In the genomic region with DNA sequence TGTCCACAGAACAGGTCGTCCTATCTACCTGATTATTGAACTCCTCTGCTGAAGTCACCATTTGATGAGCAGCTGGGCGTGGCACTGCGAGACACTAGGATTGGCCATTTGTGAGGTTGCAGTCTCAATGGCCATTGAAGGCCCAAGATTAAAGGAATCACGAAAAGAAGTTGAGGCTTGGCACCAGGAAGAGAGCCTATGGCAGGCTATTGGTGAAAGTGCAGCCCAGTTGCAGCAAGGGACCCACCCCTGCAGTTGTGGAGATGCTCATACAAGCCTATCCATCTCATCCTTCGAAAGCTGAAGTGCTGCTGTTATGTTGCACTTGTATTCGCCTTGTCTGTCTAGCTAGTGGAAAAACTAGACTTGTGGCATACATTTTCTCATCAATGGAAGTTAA, we compare ENCODE assay signal across 19 mouse cellular contexts.
"Had no signal": no experiment of that assay in that cellular context is flagged by ENCODE, and none has a peak within 500 bp of the region (broad histone marks: within the 10 kb centered on the region; RNA-seq: fewer than 3 reads in every experiment).

No protein-coding gene starts in this region.

- ATAC-seq: lung, postnatal 0 days; midbrain, embryonic 13.5 days had no signal

- DNase-seq: lung, adult 2 months; lung, postnatal 14 days; lung, postnatal 36 days; retina, postnatal 1 day; right cerebral cortex, adult 18-20 months; right cerebral cortex, postnatal 25 days; right cerebral cortex, postnatal 4 days; spleen, adult 18-20 months; thymus, adult 2 months; thymus, postnatal 25 days; thymus, postnatal 4 days had no signal

- H3K36me3 ChIP-seq: lung, embryonic 15.5 days; midbrain, embryonic 10.5 days; midbrain, embryonic 13.5 days; neural tube, embryonic 13.5 days; neural tube, embryonic 15.5 days had no signal

- H3K9ac ChIP-seq: liver, embryonic 14.5 days; lung, embryonic 15.5 days; midbrain, embryonic 13.5 days; neural tube, embryonic 13.5 days; neural tube, embryonic 15.5 days had no signal

- H3K4me2 ChIP-seq: lung, embryonic 15.5 days; midbrain, embryonic 13.5 days; neural tube, embryonic 13.5 days; neural tube, embryonic 15.5 days had no signal

- H3K4me3 ChIP-seq: lung, embryonic 15.5 days; midbrain, embryonic 10.5 days; midbrain, embryonic 13.5 days; myocyte; neural tube, embryonic 13.5 days; neural tube, embryonic 15.5 days had no signal

- H3K27me3 ChIP-seq: lung, embryonic 15.5 days; midbrain, embryonic 13.5 days; neural tube, embryonic 13.5 days; neural tube, embryonic 15.5 days had no signal

- H3K27ac ChIP-seq: liver, embryonic 14.5 days; lung, embryonic 15.5 days; midbrain, embryonic 10.5 days; midbrain, embryonic 13.5 days; neural tube, embryonic 15.5 days had no signal

- H3K9me3 ChIP-seq: lung, embryonic 15.5 days; midbrain, embryonic 10.5 days; midbrain, embryonic 13.5 days; neural tube, embryonic 13.5 days; neural tube, embryonic 15.5 days had no signal
